Mouse (Mus musculus) T-helper 2 cell (primary cell): ENCODE measurements around the gene Cog2.

ENCODE experiments used
- in situ Hi-C: fragments of 300-600 bp; cut with MboI, MseI; formaldehyde crosslinking; loops from one replicate; pipeline ENCODE4 v1.15.1; 2025; ENCODE audit warnings: high pct_unique_total_duplicates

Cog2 gene

DNA sequence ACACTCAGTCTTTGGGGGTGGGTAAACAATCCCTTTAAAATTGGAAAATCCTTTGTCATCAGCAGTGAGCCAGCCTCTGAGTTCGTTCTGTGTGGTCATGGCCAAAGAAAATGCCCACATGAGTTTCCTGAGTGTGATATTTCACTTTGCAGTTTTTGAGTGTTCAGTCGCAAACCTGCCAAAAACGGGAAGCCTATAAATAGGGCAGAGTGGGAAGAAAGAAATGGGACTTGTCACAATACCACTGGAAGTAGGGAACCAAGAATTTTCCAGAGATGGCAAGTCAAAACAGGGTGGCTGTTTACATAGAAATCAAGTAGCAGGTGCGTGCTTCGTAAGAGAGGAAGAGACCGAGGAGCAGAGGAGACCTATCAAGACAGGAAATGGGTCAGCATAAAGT lies 4.0 kb upstream of the Cog2 start:
- in situ Hi-C loops = no loop called here

DNA sequence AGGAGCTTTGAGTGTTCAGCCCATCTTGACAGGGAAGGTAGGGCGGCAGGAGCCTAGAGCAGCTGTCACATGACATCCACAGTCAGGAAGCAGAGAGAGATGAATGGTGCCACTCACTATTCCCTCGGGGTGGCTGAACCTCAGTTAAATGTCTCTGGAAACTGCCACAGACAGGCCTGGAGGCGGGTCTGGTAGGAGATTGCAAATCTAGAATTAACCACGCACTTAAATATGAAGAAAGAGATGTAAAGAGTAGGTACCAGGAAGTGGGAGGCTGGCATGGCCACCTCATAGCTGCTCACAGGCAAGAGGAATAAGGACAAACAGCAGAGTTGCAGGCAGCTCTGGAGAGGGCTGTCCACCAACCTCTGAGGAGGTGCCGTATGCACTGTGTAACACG lies 3.4 kb upstream of the Cog2 start:
- in situ Hi-C loops = no loop called here

DNA sequence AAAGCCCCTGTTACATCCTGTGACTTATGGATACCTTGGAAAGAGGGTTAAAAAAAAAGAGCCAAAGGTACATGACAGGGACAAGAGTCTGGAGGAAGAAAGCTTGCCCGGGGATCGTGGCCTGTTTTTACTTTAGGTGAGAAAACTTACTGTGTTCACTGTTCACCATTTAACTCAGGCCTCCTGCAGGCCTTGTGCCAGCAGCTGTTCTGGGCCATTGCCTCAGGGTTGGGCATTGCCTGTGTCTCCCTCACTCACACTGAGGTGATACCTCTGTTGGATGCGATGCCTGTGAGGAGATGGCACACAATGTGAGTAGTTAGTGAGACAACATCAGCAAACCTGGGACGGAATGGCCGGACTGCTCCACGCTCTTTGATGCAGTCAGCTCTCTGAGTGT lies 1.4 kb downstream of the Cog2 start:
- in situ Hi-C loops = no loop called here

DNA sequence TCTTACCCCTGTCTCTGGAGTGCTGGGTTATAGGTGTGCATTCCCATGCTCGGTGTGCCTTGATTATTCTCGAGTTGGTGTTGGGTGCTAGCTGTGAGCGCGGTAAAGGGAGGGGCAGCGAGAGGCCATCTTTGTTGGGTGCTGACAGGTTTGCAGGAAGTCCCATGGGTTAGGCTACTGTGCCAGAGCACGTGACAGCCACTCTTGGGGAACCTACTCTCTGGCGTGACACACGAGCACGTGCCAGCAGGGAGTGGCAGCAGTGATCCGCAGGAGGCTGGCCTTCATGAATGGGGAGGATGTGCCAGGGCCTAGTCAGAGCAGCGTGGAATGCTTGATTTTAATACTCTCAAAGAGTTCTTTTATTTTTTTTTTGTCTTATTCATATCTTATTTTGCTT lies 5.7 kb downstream of the Cog2 start:
- in situ Hi-C loops = no loop called here

DNA sequence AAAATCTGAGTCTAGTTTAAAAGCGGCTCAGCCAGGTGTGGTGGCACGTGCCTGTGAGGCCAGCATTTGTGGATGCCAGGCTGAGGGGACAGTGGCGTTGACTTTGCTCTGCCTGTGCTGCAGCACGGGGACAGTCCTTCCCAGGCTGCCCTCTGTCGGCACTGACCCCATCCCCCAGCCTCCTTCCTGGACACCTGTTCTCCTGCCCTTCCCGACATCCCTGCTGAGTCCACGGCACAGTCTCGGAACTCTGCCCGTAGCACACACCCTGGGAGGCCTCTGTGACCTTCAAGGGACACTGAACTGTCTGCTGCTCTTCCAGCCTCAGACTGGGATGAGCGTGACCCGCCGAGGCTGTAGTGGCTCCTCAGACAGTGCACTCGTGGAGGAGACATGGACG lies 9.5 kb downstream of the Cog2 start:
- in situ Hi-C loops = no loop called here

DNA sequence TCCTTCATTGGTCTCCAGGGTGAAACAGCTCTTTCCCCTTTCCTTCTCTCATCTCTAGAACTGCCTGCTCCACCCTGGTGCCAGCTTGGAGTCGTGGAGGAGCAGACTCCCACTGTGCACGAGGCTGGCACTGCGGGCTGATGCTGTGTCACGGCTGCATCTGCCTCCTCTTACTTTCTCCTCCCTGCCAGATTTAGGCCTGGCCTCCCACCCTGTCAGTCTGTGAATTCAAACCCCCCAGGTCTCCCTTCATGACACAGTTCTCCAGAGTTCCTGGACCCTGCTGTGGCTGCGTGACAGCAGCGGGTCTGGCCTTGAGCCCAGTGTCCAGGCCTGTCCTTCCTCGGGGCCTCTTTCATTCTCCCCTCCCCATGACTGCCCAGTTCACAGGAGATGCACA lies 10.0 kb downstream of the Cog2 start:
- in situ Hi-C loops = no loop called here

DNA sequence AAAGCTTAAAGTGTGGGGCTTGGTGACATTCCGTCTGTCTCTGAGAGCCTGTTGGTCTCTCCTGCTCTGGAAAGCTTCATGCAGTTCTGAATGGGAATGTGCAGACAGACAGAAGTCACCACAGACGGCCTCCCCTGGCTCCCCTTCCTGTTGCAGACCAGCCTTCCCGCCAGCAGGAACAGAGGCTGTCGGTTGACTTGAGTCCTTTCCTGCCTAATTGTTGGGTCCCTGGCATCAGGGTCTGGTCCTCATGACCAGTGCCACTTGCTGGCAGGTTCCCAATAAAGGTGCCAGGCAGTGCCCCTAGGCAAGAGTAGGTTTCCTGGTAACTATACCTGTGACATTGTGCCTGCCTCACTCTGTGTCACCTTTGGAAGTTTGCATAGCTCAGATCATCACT lies 10.4 kb downstream of the Cog2 start:
- in situ Hi-C loops = no loop called here

DNA sequence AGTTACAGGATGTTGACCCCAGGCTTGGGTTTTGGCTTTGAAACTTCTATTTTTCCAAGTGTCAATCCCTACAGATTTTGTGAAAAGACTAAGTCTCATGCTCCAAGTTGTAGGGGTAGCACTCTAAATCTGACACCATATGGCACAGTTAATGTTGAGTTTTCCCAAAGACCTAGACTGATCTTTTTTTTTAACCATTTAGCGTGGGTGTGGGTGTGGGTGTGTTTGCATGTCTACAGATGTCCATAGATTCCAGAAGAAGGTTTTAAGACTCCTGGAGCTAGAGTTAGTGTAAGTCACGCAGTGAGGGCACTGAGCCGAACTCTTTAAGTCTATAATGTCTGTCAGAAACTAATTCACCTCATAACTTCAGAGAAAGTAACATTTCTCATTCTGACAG lies 12.1 kb downstream of the Cog2 start:
- in situ Hi-C loops = no loop called here

DNA sequence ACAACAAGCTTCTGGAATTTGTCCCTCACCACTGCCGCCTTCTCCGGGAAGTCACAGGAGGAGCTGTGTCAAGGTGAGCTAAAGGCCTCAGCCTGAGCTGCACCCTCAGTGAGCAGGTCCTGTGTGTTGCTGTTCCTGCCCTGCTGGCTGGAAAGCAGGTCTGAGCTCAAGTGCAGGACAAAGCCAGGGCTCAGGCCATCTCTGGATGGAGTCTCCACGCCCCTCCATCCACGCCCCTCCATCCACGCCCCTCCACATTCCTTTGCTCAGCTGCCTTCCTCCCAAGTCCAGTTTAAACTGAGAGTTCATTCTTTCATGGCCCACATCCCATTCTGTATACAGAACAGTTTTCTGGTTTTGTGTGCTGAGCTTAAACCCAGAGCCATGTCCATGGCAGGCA lies 14.9 kb downstream of the Cog2 start:
- in situ Hi-C loops = no loop called here

GRCm38 (mm10) chr8:124540906-124541305 lies 20.3 kb downstream of the Cog2 start:
- in situ Hi-C loops = no loop called here

GRCm38 (mm10) chr8:124542001-124542400 lies 21.4 kb downstream of the Cog2 start:
- in situ Hi-C loops = no loop called here

- in situ Hi-C loops = no loop called here
These were observed 22.7 kb downstream of the Cog2 start for GRCm38 (mm10) chr8:124543272-124543671.

DNA sequence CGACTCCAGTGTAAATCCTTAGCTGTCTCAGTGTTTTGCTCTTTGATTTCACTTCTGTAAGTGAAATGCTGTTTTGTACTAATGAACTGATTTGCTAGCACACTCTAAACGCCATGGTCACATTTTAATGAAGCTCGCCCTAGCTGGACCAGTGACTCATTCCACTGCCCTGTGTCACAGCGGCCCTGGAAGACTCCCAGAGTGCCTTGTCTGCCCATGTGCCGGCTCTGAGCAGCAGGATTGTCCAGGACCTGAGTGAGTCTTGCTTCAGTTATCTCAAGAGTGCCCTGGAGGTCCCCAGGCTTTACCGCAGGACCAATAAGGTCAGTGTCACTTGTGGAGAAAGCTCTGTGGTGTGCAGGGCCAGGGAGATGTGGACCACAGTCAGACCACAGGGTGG lies 25.8 kb downstream of the Cog2 start:
- in situ Hi-C loops = no loop called here

DNA sequence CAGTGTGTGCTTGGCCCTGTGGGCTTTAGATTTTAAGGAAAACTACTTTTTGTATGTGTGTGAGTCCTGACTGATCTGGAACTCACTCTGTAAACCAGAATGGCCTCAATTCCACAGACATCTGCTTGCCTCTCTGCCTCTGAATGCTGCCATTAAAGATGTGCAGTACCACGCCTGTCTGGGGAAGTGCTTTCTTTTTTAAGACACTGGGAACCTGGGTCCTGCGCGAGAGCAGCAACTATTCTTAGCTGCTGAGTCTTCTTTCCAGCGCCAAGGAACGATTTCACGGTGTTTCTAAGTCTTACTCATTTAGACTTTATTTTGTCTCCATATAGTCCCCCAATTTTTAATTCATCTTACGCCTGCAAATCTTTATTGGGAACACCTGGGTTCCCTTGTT lies 26.2 kb downstream of the Cog2 start:
- in situ Hi-C loops = no loop called here

DNA sequence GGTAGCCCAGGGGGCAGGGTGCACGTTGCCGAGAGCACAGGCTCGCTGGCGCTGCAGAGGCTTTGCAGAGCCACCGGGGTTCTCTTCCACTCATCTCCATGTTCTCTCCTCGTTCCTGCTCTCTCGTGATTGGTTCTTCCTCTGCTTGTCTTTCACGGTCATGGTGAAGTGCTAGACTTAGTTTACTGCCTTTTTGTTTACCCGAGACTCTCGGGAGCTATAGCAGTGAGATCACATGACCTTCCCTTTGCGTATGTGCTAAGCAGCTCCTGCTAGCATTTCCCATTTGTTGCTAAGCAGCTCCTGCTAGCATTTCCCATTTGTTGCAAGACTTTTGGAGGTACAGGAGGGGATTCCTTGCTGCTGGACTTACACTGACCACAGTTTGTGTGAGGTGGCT lies 26.7 kb downstream of the Cog2 start:
- in situ Hi-C loops = no loop called here

DNA sequence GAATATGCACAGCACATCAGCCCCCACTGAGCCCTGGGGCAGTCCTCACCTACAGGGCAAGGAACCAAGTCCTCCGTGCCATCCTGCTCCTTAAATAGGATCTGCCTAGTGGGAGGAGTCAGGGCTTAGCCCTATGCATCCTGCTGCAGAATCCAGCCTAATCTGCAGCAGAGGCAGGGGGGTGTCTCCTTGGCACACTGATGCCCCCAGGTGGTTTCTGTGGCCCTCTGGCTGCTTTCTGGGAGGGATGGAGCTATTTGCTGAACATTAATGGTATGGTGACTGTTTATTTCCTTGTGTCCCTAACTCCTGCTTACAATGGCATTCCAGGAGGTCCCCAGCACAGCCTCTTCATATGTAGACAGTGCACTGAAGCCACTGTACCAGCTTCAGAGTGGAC lies 27.6 kb downstream of the Cog2 start:
- in situ Hi-C loops = no loop called here

GRCm38 (mm10) chr8:124551011-124551661 lies 30.6 kb downstream of the Cog2 start:
- in situ Hi-C loops = no loop called here

GRCm38 (mm10) chr8:124555113-124555750 lies 34.7 kb downstream of the Cog2 start:
- in situ Hi-C loops = no loop called here

- in situ Hi-C loops = no loop called here
These were observed 35.6 kb downstream of the Cog2 start for GRCm38 (mm10) chr8:124556164-124556563.

DNA sequence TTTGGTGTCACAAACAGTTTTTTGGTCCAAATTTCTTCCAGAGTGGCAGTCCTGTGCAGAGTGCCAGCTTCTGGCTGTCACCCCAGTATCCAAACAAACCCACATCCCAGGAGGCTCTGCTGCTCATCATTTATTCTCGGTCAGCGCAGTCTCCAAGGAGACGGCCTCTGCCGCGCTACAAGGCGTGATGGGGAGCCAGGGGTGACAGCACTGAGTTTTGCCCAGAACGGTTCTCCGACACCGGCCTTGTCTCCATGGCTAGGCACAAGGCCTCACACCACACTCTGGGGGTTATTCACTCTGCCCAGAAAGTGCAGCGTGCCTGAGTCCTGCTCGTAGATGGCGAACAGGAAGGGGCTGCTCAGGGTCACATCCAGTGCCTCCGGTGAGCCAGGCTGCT lies 36.1 kb downstream of the Cog2 start:
- in situ Hi-C loops = no loop called here

DNA sequence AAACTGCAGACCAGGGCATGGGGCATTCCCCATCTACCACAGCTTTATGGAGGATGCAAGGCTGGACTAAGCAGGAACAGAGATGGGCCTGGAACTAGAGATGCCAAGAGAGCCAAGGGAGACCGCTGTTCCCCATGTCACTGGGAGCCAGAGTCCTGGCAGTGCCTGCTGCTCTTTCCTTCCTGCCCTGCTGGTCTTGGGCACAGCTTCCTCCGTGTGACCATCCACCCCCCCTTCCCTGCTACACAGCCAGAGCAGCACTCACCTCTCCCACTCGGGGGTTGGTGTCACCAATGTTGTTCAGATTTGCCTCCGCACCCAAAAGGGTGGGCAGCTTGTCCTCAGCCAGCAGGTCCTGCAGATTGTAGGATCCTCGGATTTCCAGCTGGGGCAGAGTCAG lies 36.9 kb downstream of the Cog2 start:
- in situ Hi-C loops = no loop called here

GRCm38 (mm10) chr8:124567126-124567525 lies 46.6 kb downstream of the Cog2 start:
- in situ Hi-C loops = no loop called here

- in situ Hi-C loops = no loop called here
These were observed 47.0 kb downstream of the Cog2 start for GRCm38 (mm10) chr8:124567584-124567983.

GRCm38 (mm10) chr8:124569100-124569499 lies 48.5 kb downstream of the Cog2 start:
- in situ Hi-C loops = no loop called here
